Mouse (Mus musculus) testis, adult 2 months (tissue): ENCODE data around the gene Tom1l1.

Experiments used
- CTCF ChIP-seq: fragments of 200-500 bp; IDR thresholded peaks from 2 replicates; pipeline ENCODE4 v1.5.1; 2012; ENCODE audit warnings: low read depth, mild to moderate bottlenecking, inconsistent platforms, low read length, moderate library complexity; ENCODE audit not compliant: control insufficient read depth, insufficient read depth, insufficient replicate concordance
- POLR2A ChIP-seq: fragments of 200-500 bp; IDR thresholded peaks from 2 replicates; pipeline ENCODE4 v1.6.1; 2012; ENCODE audit warnings: low read depth, mild to moderate bottlenecking, inconsistent platforms, low read length, moderate library complexity; ENCODE audit not compliant: control insufficient read depth

DNA sequence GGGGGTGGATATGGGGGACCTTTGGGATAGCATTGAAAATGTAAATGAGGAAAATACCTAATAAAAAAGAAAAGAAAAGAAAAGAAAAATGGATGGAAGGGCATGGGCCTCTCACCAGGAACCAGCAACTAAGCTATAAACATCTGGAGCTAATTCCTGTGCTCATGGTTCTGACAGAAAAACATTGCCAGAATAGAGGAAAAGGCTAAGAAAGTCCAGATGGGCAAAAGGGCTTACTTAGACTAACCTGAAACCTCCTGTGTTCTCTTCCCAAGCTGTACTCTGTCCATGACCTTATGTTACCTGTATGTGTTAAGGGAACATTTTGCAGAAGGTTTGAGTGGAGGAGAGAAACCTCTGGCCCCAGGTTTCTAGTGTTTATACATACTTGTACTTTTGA lies 76.0 kb downstream of the Tom1l1 start:
- TF ChIP-seq CTCF (no peak), POLR2A (no peak)
